Mouse (Mus musculus): Measurements from ENCODE around the gene Hebp2. TPM values are rescaled to one million over a fixed set of nuclear protein-coding genes. Genes with fewer than 3 reads are reported as not detected.

The Hebp2 gene
- total and polyA plus RNA-seq, 2 experiments from 2014 or later = 5.9 to 10.1 TPM

DNA sequence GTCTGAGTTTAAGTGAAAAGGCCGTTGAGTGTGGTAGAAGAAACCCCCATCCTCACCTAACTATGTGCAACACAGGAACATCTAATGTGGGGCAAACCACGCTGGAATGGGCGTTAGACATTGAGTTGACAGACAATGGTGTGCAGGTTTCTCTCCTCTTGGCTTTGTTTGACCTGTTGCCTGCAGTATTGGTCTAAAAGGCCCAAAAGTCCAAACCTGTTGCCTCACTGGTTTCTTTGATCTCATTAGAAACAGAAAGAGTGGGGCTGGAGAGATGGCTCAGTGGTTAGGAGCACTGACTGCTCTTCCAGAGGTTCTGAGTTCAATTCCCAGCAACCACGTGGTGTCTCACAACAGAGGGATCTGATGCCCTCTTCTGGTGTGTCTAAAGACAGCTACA lies 16.7 kb downstream of the Hebp2 start:
- Histone ChIP-seq H3K36me3 (ENCODE audit: insufficient read depth, low read length) (peaks cover 12% of the 10 kb centered on the region), H3K9me3 (ENCODE audit: low read length) (no peaks in the 10 kb centered on the region), H3K27me3 (ENCODE audit: insufficient read depth, low read length) (no peaks in the 10 kb centered on the region), H3K9ac (replicated peaks; ENCODE audit: low read length, poor library complexity, severe bottlenecking) (no peak overlapping the region), H3K4me2 (ENCODE audit: low read depth, low read length, poor library complexity, severe bottlenecking) (no peak overlapping the region), H3K27ac (ENCODE audit: low read depth, low read length) (no peak overlapping the region), H3K4me3 (ENCODE audit: low read depth, low read length) (no peak overlapping the region), H3K4me1 (ENCODE audit: insufficient read depth, low read length) (no peaks in the 10 kb centered on the region)
- ATAC-seq (ENCODE audit: low FRiP score) (no peak), DNase-seq (ENCODE audit: low spot score) (no peak)
- 87% methylated on average over 4 of the region's 4 CpGs for WGBS
- TF ChIP-seq CTCF (IDR thresholded peaks at IDR 0.05) = no peak

DNA sequence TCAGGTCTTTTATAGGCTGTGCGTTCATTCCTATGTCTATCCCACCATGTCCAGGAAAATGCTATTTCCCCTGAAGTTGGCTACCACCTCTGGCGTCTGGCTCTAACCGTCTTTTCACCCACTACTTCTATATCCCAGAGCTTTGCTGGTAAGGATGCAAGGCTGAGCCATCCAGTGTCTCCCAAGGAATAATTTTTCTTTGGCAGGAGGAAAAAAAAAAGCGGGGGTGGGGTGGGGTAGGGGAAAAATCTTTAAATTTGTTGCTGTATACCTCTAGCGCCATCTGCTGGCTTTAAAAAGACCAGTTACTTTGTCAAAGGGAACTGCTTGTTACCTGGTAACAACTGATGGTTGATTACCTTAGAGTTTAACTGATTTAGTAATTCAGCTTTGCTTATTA lies 17.4 kb downstream of the Hebp2 start:
- 50% methylated on average over 5 of the region's 5 CpGs for WGBS
- H3K4me3 ChIP-seq (ENCODE audit: low read depth, low read length) = no peak overlapping the region
- no peak overlapping the region for H3K9ac ChIP-seq (replicated peaks; ENCODE audit: low read length, poor library complexity, severe bottlenecking)
- no peaks in the 10 kb centered on the region for H3K27me3 ChIP-seq (ENCODE audit: insufficient read depth, low read length)
- no peak for ATAC-seq (ENCODE audit: low FRiP score)
- H3K4me1 ChIP-seq (ENCODE audit: insufficient read depth, low read length) = no peaks in the 10 kb centered on the region
- H3K9me3 ChIP-seq (ENCODE audit: low read length) = no peaks in the 10 kb centered on the region
- peak; percentile 75 for DNase-seq (ENCODE audit: low spot score)
- peak; percentile 81 for TF ChIP-seq CTCF (IDR thresholded peaks at IDR 0.05)
- peaks cover 16% of the 10 kb centered on the region for H3K36me3 ChIP-seq (ENCODE audit: insufficient read depth, low read length)
- no peak overlapping the region for H3K4me2 ChIP-seq (ENCODE audit: low read depth, low read length, poor library complexity, severe bottlenecking)
- no peak overlapping the region for H3K27ac ChIP-seq (ENCODE audit: low read depth, low read length)

DNA sequence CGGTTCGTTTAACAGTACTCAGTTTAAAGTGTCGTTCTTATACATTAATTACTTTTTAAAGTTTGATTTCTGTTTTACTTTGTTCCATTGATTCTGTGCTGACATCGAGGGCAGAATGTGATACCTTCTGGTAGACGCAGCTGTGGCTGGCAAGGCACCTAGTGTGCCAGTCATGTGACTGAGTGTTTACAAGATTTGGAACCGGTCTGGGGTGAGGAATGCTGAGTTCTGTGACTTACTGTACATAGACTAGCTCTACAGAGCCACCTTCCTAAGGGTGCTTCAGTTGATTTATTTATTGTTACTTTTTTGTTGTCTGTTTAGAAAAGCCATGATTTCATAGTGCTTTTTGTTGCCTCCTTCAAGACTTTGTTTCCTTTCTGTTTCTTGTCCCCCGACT lies 18.1 kb downstream of the Hebp2 start:
- Histone ChIP-seq H3K9ac (replicated peaks; ENCODE audit: low read length, poor library complexity, severe bottlenecking) (no peak overlapping the region), H3K36me3 (ENCODE audit: insufficient read depth, low read length) (peaks cover 16% of the 10 kb centered on the region), H3K4me3 (ENCODE audit: low read depth, low read length) (no peak overlapping the region), H3K27me3 (ENCODE audit: insufficient read depth, low read length) (no peaks in the 10 kb centered on the region), H3K4me2 (ENCODE audit: low read depth, low read length, poor library complexity, severe bottlenecking) (no peak overlapping the region), H3K27ac (ENCODE audit: low read depth, low read length) (no peak overlapping the region), H3K9me3 (ENCODE audit: low read length) (no peaks in the 10 kb centered on the region), H3K4me1 (ENCODE audit: insufficient read depth, low read length) (no peaks in the 10 kb centered on the region)
- DNase-seq (ENCODE audit: low spot score) (no peak), ATAC-seq (ENCODE audit: low FRiP score) (no peak)
- WGBS = 80% methylated on average over 7 of the region's 7 CpGs
- no peak for TF ChIP-seq CTCF (IDR thresholded peaks at IDR 0.05)

DNA sequence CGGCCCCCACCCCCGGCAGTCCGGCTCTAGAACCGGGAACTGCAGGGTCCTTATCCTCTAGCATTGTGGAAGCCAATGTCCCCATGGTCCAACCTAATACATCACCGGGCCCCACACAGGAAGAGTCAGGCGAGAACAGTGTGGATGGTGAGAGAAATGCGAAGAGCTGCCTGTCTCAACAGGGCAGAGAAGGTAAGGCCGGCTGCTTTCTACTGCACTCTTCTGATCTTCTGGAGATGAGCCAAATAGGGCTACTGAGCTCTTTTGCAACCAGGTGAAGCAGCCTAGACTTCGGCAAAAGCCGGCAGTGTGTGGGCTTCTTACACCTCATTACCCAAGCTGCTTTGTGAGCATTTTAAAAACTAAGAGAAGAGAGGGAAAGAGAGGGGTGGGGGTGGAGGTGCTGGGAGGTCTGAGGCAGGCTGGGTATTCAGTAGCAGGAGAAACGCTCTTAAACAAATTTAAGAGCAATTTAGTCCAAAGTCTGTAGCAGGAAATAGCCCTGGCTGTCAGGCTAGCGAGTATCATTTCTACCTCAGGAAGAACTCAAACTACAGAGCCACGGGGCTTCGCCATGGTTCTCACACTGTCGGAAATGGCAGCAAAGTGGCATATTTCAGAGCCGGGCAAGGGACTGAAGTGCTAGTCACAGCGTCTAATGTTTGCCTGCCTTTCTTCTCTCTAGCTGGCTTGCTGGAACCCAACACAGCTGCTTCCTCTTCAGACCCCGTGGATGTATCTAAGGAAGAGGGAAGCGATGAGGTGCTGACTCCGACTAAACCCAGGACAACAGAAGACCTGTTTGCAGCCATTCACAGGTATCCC lies 18.8 kb downstream of the Hebp2 start:
- no peaks in the 10 kb centered on the region for H3K27me3 ChIP-seq (ENCODE audit: insufficient read depth, low read length)
- WGBS = 75% methylated on average over 20 of the region's 20 CpGs

DNA sequence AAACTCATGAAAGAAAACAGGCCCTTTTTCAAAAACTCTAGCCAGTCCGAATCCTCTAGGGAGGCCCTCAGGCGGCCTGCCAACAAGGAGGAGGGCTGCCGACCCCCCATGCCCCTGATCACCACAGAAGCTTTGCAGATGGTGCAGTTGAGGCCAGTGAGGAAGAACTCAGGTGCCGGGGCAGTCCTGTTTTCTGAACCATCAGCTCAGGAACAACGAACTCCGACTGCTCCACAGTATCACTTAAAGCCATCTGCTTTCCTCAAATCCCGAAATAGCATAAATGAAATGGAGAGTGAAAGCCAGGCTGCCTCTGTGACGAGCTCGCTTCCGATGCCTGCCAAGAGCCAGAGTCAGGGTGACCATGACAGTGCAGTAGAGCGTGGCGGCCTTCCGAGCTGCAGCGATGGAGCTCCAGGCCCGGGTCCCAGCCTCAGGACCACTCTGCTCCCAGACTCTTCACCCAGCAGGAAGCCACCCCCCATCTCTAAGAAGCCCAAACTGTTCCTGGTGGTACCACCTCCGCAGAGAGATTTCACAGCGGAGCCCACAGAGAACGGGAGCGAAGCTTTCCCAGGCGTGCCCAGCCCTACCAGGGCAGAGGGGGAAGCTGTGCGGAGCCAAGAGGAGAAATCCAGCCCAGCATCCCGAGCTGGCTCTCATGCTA lies 19.6 kb downstream of the Hebp2 start:
- H3K36me3 ChIP-seq (ENCODE audit: insufficient read depth, low read length) = peaks cover 10% of the 10 kb centered on the region
- H3K4me3 ChIP-seq (ENCODE audit: low read depth, low read length) = no peak overlapping the region
- no peak overlapping the region for H3K27ac ChIP-seq (ENCODE audit: low read depth, low read length)
- H3K4me2 ChIP-seq (ENCODE audit: low read depth, low read length, poor library complexity, severe bottlenecking) = no peak overlapping the region
- no peaks in the 10 kb centered on the region for H3K9me3 ChIP-seq (ENCODE audit: low read length)
- H3K4me1 ChIP-seq (ENCODE audit: insufficient read depth, low read length) = no peaks in the 10 kb centered on the region
- peak; percentile 73 for DNase-seq (ENCODE audit: low spot score)
- WGBS = 75% methylated on average over 22 of the region's 22 CpGs
- H3K27me3 ChIP-seq (ENCODE audit: insufficient read depth, low read length) = no peaks in the 10 kb centered on the region
- H3K9ac ChIP-seq (replicated peaks; ENCODE audit: low read length, poor library complexity, severe bottlenecking) = no peak overlapping the region
- peak; percentile 52; the same call in 1 of the 2 replicates for ATAC-seq (ENCODE audit: low FRiP score)
- TF ChIP-seq CTCF (IDR thresholded peaks at IDR 0.05) = no peak

More for the DNA sequence above, 18.8 kb downstream of the Hebp2 start:
- no peak overlapping the region for H3K4me3 ChIP-seq (ENCODE audit: low read depth, low read length)
- DNase-seq (ENCODE audit: low spot score) (peak; percentile 40), ATAC-seq (ENCODE audit: low FRiP score) (peak; percentile 12; the same call in 1 of the 2 replicates)
- H3K36me3 ChIP-seq (ENCODE audit: insufficient read depth, low read length) = peaks cover 16% of the 10 kb centered on the region
- no peaks in the 10 kb centered on the region for H3K9me3 ChIP-seq (ENCODE audit: low read length)
- no peak overlapping the region for H3K4me2 ChIP-seq (ENCODE audit: low read depth, low read length, poor library complexity, severe bottlenecking)
- no peaks in the 10 kb centered on the region for H3K4me1 ChIP-seq (ENCODE audit: insufficient read depth, low read length)
- no peak overlapping the region for H3K9ac ChIP-seq (replicated peaks; ENCODE audit: low read length, poor library complexity, severe bottlenecking)
- no peak for TF ChIP-seq CTCF (IDR thresholded peaks at IDR 0.05)
- no peak overlapping the region for H3K27ac ChIP-seq (ENCODE audit: low read depth, low read length)

DNA sequence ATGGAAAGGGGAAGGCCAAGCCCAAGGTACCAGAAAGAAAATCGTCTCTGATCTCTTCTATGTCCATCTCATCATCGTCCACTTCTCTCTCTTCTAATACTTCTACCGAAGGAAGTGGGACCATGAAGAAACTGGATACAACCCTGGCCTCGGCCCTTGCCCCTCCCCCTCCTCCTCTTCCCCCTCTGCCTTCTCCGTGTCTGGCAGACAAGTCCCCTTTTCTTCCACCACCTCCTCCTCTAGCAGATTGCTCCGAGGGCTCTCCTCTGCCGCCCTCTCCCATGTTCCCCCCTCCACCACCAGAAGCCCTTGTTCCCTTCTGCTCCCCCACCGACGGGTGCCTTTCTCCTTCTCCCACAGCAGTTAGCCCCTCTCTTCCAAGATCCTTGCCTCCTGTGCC lies 20.1 kb downstream of the Hebp2 start:
- H3K36me3 ChIP-seq (ENCODE audit: insufficient read depth, low read length) = peaks cover 10% of the 10 kb centered on the region
- DNase-seq (ENCODE audit: low spot score) = peak; percentile 28
- H3K4me1 ChIP-seq (ENCODE audit: insufficient read depth, low read length) = no peaks in the 10 kb centered on the region
- H3K27ac ChIP-seq (ENCODE audit: low read depth, low read length) = no peak overlapping the region
- no peak overlapping the region for H3K9ac ChIP-seq (replicated peaks; ENCODE audit: low read length, poor library complexity, severe bottlenecking)
- no peaks in the 10 kb centered on the region for H3K27me3 ChIP-seq (ENCODE audit: insufficient read depth, low read length)
- no peak overlapping the region for H3K4me3 ChIP-seq (ENCODE audit: low read depth, low read length)
- H3K9me3 ChIP-seq (ENCODE audit: low read length) = no peaks in the 10 kb centered on the region
- peak; percentile 38; the same call in 1 of the 2 replicates for ATAC-seq (ENCODE audit: low FRiP score)
- TF ChIP-seq CTCF (IDR thresholded peaks at IDR 0.05) = no peak
- WGBS = 57% methylated on average over 9 of the region's 9 CpGs
- no peak overlapping the region for H3K4me2 ChIP-seq (ENCODE audit: low read depth, low read length, poor library complexity, severe bottlenecking)

Data from midbrain, postnatal 0 days (tissue).